Mouse (Mus musculus) c-Kit-negative CD71-positive TER-119-positive erythroid progenitor cells, embryonic 14.5 days (primary cell): ENCODE measurements at regions not wholly inside any gene's neighbourhood (a gene's known extent, or its start where the extent isn't known, plus 50 kb on each side); places are given as distances from the start of the nearest gene placed in this dataset.
"Not testable (repeated sequence)": the region's sequence is repeated elsewhere in the genome, so short reads cannot be mapped to it uniquely, and the experiment has no call there.

ENCODE experiments used
- DNase-seq: peaks from one replicate; pipeline ENCODE4 v3.0.0-alpha.2; 2013; ENCODE audit warnings: low read depth, low spot score

DNA sequence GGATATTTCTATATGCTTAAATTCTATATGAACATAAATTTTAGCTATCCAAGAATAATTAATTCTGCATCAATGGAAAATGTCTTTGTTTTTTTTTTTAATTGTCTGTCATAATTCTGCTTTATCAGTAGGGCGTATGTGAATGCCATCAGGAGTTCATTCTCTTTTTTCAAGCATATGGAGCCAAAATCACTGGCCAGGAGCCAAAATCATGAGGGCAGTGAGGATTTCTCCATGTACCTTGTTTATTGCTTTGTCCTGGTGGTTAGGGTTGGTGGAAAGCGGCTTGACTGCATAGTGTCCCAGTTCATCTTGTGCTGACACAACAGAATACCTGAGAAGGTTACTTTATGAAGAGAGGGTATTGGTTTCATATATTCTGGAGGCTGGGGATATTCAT, 243.9 kb downstream of the AI429214 start:
- no peak for DNase-seq

DNA sequence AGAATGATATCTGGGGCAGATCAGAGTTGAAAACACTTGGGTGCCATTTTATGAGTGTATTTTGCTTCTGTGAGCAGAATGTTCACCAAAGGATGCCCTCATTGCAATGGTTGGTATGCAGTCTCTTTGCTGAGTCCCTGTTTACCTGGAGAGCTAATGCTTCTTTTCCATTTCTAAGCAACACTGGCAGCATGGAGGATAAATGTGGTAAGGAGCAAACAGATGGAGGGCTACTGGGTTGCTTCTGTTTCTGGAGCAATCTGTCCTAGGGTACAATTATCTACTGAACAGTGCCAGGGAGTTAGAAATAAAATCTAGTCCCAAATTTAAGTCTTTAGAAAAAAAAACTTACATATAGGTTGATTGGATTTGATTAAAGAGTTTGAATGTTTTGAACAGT, 245.9 kb downstream of the AI429214 start:
- no peak for DNase-seq

DNA sequence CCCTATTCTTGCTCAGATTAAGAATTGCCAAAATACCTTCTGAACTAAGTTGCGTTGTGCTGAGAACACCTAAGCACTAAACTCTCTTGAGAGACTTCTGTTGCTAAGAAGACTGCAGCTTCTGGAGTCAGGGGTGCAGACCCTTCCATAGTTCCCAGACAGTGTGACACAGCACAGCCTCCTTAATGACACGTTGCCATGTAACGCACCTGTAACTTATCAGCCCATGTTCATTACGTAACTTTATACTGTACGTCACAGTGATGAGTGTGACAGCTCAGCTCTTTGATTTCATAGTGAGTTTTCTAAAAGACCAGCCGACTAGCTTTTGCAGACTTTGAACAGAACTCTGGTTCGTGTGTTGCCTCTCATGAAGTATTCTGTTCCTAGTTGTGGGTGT, 257.8 kb downstream of the AI429214 start:
- not testable (repeated sequence) for DNase-seq

DNA sequence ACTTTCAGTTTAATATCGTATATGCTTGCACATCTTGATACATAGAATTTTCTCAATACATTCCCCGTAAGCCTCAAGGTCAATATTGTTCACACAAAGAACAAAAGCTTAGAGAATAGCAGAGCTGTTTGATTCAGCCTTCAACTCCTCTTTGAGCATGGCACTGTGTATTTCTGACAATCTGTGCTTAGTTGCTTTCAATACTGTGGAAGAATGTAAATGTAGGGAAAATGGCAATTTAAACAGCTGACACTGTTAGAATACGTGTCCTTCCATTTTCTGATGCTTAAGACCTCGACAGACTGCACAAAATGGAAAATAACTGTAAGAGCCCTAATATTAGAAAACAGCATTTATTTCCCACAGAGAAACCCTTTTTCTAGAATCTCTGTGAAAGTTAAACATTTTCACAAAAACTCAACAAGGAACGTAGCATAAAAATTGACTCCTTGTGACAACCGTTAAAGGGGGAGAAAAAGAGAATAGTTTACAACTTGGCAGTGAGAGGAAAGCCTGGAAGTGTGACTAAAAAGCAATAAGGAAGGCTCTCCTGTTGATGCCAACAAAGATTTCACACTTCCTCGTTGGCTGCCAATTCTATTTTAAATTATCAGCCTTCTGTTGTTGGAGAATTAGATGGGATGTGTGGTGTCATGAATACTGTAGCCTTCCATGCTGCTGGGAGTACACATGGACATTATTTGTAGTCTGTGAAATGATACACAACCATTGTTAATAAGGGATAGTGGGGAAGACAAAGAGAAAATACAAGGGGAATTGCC, 297.9 kb downstream of the AI429214 start:
- DNase-seq: no peak
